Mouse (Mus musculus) lung, postnatal 36 days (tissue): ENCODE measurements at regions not wholly inside any gene's neighbourhood (a gene's known extent, or its start where the extent isn't known, plus 50 kb on each side); places are given as distances from the start of the nearest gene placed in this dataset.

Experiments
- DNase-seq: peaks from one replicate; pipeline ENCODE4 v3.0.0; 2022; ENCODE audit warnings: mixed read lengths

DNA sequence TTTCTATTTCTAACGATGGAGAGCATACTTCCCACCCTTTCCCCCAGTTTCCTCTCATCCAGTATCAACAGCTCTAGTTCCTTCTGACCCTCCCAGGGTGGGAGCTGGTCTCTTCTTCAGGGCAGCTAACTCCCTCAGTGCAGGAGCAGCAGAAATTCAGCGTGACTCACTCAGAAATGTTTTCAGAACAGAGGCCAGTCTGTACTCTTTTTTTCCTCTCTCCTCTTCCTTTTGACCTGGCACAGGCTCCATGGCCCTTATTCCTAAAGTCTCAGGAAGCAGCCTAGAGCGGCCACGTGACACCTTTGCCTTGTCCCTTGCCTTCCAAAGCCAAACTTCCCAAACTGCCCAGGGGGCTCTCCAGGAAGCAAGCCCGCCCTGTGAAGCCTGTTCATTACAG is 55.4 kb downstream of the Pja1 start:
- no peak for DNase-seq

DNA sequence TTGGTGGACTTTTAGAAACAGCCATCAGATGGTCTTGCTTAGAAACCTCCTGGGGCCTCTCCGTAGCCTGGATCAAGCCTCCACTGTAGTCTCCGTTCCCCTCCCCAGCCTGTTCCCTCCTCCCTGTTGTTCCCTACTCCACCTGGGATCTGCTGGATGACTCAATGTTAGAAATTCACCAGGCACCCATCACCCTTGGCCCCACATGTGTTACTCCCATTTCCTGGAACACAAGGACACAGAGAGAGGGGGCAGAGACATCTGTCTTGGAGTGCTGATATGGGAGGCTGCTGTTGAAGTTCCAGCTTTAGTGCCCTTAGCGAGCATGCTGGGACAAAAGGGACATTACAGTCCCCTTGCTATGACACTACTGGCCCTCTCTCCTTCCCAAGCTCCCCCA is 60.1 kb downstream of the Pja1 start:
- no peak for DNase-seq

DNA sequence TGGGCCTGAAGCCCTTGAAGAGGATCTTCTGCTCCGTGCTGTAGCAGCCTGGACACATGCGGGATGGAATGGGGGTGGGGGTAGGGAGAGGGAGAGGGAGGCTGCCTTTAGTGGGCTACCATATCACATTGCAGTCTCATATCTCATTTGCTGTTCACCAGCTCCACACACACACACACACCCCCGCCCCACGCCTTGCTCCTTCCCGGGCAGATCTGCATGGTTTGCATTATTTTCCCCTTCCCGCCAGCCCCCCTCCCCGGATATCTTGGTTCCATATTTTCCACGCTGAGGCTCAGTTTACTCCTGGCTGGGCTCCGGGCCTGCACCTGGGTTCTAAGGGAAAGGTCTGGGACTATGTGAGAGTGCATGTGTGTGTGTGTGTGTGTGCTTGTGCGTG is 61.2 kb downstream of the Pja1 start:
- no peak for DNase-seq

DNA sequence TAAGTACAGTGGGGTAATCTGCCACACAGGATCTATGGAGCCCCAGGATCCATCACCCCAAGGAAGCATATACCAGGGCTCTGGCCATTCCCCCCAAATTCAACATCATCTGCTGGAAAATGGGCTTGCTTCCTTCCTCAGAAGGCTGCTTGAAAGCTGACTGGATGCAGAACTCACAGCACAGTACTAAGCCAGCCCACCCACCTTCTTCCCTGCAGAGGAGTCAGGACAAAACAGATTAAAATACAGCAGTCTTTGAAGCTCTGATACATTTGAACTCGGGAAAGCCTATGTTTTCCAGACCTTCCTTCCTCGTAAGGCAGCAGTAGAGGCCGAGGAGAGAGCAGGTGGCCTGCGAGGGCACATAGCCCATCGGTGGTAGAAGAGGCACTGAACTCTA is 61.7 kb downstream of the Pja1 start:
- DNase-seq, result no peak

DNA sequence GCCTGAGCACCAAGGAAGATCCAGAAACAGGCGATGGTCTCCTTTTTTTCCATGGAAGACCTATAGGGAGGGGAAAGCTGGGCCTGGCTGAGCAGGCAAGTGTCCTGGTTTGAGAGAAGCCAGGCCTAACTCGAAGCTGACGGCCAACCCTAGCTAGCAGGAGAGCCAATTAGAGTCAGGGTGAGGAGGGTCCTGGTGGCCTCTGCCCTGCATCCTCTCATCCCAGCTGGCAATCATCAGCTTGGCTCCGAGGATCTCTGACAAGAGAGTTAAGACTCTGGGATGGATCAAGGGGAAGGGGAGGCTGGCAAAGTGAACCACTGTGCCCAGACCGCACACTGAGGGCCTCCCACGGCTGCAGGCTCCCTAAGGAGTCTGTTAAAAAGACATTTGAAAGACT is 62.3 kb downstream of the Pja1 start:
- no peak for DNase-seq

DNA sequence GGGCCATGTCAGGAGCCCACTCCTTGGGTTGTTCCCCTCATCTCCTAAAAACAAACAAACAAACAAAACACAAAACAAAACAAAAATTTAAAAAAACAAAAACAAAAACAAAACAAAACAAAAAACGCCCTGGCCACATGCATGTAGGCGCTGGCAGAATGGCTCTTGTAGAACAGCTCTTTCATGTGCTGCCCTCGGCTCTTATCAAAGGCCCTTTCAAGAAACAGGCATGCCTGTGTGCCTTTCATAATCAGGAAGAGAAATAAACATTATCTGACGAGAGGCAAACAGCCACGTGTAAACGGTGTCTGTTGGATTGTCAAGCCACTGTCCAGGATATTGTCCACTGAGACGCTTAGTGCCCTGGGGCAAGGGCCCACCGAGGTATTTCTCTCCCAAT is 65.2 kb downstream of the Pja1 start:
- no peak for DNase-seq

DNA sequence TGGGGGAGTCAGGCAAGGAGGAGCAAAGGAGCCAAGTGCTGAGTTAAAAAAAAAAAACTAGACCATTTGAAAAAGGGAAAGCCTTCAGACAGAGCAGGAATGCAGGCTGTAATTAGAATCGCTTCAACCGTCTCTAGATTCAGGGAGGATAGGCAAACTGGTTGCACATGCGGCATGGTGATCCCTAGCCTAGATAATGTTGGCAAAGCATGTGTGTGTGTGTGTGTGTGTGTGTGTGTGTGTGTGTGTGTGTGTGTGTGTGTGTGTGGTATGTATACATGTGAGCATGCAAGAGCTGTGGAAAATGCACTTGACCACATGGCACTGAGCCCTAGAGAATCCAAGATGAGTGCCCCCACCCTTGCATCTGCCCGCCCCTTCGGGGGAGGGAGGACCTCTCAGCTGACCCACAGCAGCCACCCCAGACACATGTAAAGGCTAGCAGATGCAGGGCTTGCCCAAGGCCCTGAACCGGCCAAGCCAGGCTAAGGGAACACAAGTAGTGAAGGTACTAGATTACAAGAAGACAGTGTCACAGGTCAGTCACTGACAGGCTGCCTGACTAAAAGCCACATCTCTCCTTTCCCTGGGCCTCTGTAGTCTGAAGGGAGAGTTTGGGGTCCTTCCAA is 67.4 kb downstream of the Pja1 start:
- no peak for DNase-seq

DNA sequence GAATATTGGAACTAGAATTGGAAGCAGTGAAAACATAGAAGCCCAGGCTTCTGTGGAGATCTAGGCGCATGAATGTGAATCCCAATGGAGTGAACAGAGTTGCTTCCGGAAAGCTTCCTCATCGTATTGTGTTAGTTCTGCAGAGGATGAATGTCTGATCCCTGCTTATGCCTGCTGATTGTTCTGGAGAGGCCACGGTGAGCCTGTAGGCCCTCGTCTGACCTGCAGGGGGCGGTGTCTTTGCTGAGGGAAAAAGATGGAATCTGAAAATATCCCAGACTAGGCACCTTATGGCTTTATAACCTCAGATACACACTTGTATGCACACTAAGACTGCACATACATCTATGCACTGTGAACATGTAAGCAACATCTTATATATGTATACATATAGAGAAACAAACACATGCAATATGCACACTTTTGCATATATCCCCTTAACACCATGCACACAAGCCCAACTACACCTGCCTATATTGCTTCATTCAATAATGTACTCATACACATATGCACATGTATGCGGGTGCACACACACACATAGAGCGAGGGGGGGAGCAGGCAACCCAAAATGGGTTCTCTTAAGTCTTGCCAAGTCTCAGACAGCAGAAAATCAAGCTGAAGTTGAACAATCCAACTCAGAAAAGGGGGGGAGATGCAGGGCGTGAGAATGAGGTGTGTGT is 68.1 kb downstream of the Pja1 start:
- DNase-seq, result peak; percentile 66

DNA sequence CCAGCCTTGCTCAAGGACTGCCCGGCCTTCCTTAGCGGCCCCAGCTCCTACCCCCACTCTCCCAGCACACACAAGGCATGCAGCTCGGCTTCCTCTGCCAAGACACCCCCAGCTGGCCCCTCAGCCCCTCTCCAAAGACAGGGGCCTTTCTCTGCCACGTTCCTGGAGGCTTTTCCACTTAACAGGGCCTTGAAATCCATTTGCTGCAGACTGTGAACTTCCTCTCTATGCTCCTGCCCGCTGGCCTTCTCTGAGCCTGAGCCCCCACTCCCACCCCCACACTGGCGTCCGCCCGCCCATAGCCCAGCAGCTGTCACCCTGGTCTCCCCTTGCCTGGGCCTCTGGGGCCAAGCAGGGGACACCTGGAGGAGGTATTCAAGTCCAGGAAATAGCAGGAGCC is 73.7 kb downstream of the Pja1 start:
- no peak for DNase-seq

DNA sequence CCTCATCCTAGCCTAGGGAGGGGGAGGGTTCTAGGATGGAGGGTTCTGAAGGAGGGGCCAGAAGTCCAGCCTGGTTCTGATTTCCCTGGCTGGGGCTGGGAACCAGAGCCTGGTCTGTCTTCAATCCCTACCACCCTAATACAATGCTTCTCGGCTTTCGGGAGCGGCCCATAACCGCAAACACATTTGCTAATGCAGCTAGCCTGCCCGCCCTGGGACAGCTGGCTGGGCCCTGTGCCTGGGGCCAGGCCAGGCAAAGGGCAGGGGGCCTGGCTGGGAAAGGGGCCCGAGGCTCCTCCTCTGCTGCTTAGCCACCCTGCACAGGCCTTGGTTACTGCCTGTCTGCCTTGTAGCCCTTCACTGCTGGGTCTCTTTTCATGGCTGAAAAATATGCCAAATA is 74.9 kb downstream of the Pja1 start:
- no peak for DNase-seq

DNA sequence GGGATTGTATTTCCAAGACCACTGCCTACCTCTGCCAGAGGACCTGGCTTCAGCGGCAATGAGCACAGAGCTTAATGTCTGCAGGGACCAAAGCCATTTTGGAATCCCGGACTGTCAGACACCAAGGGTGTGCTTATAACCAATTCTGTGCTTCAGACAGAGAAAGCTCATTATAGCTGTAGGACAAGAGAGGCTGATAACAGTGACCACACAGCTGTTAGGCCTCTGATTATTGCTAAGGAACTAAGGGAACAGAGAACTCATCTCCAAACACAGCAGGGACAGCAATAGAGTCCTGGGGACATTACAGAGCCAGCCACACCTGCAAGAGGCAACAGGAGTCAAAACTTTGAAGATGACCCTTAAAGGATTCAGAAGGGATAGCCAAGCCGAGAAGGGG is 76.0 kb downstream of the Pja1 start:
- no peak for DNase-seq

DNA sequence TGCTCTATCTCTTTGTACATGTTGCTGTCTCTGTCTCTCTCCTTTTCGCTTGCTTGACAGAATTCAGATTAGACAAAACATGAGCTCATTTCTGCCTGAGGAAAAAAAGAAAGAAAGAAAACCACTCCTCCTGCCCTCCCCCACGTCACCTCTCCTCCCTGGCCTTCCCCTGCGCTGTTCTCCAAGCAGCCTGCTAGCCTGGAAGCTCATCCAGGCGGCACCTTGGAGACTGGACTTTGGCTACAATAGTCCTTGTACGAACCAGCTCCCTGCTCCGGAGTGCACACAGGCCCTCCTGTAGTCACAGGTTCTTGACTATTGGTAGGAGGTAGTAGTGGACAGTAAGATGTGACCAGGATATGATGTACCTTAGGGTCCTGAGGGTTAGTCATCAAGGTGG is 79.4 kb downstream of the Pja1 start:
- no peak for DNase-seq

DNA sequence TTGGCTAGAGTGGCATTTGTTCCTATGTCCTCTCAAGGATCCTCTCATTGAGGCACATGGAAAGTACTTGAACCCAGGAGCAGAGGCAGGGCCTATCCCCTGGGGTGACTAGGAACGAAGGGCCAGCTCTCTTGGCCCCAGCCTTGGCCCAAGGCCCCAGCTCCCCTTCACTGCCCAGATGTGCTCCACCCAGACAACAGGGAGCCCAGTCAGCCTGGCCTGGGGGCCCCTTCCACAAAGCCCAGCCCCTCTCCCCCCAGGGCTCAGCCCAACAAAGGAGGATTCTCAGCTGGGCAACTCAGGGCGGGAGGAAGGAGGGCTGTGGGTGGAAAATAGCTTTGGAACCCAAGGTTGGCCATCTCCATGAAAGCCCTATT is 80.6 kb downstream of the Pja1 start:
- no peak for DNase-seq

DNA sequence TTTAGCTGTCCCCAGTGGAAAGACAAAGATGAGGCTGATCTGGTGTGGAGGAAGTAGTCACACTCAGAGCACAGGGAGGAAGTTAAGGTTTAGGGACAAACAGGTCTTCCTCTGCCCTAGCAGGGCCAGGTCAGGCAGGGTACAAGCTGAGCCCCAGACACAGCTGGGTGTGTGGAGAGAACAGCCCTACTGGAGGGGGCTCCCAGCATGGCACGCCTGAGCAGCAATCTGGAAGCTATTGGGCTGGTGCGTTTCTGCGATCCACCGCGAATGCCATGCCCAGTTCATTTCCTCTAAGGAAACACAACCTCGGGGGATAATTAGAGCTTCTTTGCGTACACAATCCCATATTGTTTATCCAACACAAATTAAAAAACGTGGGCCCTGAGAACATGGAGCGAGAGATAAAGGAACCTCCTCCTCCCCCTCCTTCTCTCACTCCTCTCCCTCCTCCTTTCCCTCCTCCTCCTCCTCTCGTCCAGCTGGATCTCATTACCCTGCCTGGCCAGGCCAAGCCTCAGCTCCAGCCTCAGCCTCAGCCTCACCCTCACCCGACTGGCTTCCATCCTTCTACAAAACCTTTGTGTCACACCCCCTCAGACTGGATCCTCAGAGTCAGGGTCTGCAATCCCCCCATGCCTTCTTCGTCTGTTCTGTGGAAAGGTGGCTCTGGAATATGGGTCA is 81.2 kb downstream of the Pja1 start:
- no peak for DNase-seq

DNA sequence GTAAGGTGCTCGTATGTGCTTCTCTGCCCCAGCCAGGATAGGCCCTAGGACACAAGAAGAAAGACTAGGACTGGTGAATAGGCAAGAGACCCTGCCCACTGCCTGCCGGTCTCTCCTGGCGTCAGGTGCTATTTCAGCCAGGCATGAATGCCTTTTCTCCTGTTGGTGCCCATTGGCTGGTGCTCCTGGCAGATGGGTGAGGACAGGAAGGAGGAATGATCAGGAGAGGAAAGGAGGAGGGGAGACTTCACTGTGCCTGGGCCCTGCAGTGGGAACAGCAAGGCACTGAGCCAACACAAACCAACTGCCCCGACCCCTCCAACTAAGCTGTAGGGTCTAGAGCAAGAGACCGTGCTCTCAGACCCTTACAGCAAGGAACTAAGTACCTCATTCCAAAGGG is 100.4 kb downstream of the Pja1 start:
- no peak for DNase-seq

DNA sequence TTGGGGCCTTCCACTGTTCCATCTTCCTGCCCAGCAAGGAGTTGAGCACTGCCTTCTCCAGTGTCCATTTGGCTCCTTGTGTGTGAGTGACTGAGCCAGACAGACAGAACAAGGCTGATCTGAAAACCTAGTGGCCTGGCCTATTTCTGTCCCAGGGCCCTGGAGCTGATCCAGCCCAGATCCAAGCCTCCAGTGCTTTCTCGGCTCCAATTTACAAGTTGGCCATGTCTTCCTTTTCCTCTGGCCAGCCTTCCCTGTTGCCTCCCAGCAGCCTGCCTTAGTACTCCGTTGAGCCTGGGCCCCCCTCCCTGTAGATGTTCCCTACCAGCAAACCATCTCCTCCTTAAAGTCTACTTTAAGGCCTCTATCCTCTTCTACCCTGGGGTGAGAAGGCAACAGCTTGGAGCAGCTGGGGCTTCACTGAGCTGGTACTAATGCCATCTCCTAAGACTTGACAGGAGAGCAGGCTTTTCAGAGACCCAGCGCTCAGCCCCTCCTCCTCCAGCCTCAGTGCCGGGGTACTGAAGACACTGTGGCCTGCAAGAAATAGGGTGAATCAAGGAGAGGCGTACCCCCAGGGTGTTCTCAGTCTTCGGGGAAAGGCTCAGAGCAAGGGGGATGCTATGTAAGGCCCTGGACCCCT is 101.7 kb downstream of the Pja1 start:
- DNase-seq, result peak; percentile 20

DNA sequence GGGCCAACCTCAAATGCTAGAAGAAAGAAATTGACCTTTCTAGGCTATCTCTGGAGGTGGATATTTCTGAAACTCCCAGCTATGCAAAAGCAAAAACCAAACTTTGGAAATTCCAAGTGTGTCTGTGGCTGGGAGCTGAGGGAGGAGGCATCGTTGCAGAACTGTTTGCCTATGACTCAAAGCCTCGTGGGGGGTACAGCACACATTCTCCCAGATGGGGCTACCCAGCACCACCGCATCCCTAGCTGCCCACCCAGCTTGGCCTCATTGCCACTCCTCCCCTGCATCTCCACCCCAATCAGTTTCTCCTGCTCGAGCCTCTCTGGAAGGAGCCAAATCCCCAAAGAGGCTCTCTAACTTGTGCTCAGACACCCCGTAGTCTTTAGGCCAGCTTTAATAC is 107.0 kb downstream of the Pja1 start:
- no peak for DNase-seq

DNA sequence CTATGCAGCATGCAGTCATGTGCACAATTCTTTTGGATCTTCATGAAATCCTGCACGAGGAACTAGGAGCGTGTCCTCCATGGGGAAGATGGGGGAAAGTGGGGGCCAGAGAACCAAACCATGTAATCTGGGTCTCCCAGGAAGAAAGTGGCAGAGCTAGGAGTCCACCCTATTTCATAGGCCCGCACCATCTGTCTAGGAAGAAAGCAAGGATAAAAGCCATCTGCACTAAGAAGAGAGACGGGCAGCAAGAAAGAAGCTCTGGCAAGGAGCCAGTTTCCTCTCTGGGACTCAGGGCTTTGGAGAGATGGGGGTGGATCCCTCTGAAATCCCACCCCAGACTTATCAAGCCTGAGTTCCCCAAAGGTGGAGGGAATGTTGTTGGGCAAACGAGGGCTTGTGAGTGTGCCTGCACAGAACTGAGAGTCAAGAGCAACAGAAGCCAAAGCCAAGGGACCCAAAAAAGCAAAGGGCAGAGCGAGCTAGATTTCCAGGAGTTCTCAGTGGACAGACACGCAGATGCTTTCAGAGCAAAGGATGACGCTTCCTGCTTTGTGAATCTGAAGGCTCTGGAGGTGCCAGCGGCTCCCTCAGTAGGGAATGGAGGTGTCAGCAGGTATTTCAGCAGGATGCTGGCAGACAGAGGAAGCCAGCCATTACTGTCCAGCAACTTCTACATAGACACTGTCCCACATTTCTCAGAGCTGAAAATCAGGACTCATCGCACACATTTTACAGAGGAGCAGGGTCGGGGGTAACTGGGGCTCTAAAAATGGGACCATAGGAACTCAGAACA is 110.8 kb downstream of the Pja1 start:
- DNase-seq, result no peak

DNA sequence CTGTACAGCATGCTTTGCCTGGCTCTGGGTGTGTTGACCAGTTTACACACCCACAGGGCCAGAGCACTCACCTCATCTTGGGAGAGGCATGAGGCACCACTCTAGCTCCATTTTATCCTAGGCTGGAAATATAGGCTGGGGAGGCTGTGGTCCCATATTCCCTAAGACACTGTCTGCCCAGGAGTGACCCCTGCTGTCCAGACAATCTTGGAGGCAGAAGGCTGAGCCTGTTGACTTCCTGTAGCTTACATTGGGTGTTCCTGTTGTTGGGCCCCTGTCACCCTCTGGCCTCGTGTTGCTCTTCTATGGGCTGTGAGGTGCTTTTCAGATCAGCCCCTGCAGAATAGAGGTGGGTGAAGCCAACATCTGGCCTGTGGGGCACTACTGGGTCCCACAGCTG is 112.3 kb downstream of the Pja1 start:
- peak; percentile 80 for DNase-seq

DNA sequence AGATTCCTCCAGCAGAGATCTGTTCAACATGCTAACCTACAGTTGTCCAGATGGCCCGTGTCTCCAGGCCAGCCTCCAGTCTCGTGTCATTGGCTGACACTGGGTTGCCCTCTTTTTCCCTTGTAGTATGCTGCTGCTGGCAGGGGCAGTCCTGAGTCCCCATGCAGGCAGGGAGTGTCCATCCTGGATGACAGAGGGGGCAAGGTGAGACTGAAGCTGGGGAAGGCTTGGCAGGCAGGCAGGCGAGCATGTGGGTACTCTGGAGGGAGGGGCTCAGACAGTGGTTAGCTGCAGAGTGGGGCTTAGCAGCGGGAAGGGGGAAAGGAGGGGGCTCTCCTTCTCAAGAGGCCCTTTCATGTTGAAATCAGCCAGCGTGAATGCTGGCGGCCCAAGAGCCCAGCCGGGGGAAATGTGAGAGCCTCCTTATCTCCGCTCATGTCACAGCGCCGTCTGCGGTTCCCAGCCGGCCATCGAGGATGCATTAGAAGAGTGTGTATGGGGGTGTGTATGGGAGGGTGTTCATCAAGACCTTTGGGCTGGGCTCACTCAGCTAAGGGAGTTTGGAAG is 112.9 kb downstream of the Pja1 start:
- peak; percentile 9 for DNase-seq

DNA sequence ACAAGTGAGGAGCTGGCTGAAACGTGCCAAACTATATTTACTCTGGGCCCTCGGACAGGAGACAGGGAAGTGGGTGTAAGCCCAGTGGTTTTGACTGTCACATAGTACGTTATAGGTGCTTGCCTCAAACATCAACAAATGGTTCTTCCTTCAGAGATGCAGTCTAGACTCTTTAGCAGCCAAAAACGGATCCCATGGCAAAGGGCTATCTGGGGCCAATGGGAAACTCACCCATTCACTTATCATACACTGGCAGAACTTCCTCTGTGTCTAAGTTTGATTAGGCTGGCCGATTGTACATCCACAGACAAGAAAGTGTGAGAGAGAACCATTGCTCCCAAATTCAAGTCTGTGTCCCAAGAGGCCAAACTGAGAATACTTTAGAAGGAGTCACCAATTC is 115.9 kb downstream of the Pja1 start:
- no peak for DNase-seq

DNA sequence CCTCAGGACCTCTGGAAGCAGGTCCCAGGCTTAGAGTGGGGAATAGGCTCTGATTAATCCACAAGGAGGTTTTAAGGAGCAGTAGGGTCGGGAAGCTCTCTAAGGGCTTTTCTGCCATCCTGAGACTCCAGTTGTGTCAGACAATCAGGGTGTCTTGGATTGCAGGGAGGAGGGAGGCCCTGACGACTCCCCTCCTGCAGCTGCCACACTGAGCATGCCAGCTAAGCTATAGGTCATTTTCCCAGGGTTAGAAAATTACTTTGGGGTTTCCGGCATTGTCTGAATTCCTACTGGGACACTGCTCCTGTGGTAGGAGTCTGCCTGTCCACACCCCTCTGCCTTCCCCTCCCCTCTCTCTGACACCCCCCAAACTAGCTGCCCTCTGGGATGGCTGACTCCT is 120.8 kb downstream of the Pja1 start:
- no peak for DNase-seq

DNA sequence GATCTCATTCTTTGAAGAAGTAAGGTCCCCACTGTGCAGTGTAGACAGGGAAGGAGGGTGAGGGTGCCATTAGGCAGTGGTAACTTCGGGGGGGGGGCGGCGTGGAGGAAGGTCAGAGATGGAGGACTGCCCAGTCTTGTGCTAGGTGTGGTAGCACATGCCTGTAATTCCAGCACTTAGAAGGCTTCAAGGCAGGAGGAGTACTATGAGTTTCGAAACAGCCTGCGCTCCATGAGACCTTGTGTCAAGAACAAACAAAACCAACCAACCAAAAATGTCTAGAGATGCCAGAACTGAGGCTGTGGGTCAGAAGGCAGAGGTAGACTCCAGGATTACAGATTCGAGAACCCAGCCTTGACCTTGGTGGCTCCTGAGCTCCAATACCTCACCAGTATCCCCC is 130.8 kb downstream of the Pja1 start:
- peak; percentile 64 for DNase-seq
